Mouse (Mus musculus) olfactory bulb, adult 2 months (tissue): Measurements from ENCODE around the gene Scnm1.

ENCODE experiments used
- CTCF ChIP-seq: fragments of 200-500 bp; IDR thresholded peaks from 2 replicates; pipeline ENCODE4 v1.5.1; 2012; ENCODE audit warnings: low read depth, mild to moderate bottlenecking, low read length, moderate library complexity; ENCODE audit not compliant: insufficient read depth
- POLR2A ChIP-seq: fragments of 200-500 bp; IDR thresholded peaks from 2 replicates; pipeline ENCODE4 v1.6.1; 2012; ENCODE audit warnings: mild to moderate bottlenecking, low read depth, low read length, moderate library complexity; ENCODE audit not compliant: insufficient read depth

- TF ChIP-seq POLR2A (no peak), CTCF (no peak)
These were observed 28.5 kb upstream of the Scnm1 start for GRCm38 (mm10) chr3:95162345-95162628.
